Mouse (Mus musculus) adrenal gland, adult 8-10 months (tissue): ENCODE data around the gene Ino80d. TPM values are rescaled to one million over a fixed set of nuclear protein-coding genes. Genes with fewer than 3 reads are reported as not detected.

Source experiments
- DNase-seq: peaks from one replicate; pipeline ENCODE4 v3.0.0; 2022
- total RNA-seq, 4 experiments: library from RNA; stranded (reverse); gene quantifications; 2 replicates each; pipeline ENCODE4 v1.2.4; 2022

Ino80d gene
- total RNA-seq, 4 experiments from 2014 or later = 27.2 to 40.6 (median 31.4) TPM

DNA sequence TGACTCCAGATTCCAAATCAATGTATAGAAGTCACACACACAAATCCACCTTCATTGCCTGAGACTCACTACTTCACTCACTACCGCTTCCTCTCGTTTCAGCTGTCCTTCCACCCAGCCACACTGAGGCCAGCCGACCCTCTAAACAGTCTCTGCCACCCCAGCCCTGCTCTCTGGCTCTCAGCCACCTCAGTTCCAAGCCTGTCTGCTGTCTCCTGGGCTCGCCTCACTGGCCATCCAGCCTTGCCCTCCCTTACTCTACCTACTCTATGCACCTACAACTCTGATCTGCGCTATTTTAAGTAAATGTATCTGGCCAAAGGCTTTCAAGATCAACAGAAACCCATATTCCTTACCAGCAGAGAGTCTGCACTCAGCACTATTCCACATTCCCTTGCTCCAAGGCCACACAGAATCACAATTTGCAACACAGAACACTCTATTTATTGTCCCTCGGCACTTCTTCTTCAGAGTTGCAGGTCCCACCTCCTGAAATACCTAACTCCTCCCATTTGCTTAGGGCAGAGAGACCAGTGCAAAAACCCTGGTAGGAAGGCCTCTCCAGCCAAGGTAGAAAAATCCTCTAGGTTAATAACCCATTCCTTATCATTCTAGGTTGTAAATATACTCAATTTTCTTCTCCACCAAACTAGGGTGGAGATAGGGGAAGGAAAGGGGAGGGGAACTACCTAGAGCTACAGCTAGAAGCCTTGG lies 6.7 kb downstream of the Ino80d start:
- DNase-seq = no peak

DNA sequence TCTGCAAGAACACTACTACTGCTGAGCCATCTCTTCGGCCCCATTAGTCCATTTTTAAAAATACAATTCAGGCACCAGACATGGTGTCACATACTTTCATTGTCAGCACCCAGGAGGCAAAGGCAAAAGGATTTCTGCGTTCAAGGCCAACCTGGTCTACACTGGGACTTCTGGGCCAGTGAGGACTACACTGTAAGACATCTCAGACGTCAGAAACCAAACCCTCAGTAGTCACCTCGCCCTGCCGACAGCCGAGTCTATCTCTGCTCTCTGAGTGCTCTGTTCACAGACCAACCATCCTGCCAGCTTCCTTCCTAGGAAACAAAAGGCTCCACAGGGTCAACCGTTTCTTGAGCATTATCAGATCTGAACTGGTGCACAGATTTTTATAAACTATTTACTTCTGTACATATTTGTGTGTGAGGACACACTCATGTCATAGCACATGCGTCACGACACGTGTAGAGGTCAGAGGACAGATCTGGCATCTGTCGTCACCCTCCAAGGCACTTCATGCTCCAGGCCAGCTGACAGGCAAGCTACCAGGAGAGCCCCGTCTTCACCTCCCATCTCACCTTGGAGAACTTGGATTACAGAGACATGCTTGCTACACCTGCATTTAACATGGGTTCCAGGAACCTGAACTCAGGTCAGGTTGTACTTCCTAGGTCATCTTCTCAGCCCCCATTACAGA lies 11.6 kb downstream of the Ino80d start:
- DNase-seq = no peak

DNA sequence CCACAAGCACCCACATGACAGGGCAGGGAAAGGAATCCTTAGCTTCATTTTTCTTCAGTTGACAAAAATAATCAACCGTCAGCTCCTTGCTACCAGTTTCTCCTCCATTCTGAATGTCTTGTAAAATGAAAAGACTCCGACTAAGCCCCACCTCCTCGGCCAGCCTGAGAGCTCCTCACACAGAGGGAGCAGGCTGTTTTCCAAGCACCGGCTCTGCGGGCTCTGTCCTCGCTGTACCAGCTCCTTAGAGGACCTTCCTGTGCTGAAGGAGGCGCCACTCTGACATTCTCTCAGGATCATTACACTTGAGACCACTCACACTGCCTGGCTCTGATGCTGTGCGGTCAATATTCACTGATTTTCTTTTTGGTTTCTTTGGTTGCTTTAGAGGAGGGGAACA lies 14.3 kb downstream of the Ino80d start:
- DNase-seq = no peak

DNA sequence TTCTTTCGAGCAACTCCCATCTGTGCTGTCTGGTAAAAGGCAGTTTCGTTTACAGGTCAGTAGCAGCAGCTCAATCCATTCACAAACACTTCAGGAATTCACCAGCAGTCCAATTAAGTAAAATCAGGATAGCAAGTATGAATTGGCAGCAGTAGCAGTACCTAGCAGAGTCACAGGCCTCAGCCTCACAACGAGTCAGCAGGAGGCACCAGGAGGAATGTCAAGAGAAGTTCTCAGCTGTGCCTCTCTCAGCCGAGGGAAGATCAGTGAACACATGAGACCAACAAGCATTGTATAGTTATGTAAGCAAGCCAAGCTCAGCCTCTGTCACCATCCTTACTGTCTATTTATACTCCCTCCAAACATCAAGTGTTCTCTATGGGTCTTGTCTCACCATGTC lies 15.6 kb downstream of the Ino80d start:
- no peak for DNase-seq

DNA sequence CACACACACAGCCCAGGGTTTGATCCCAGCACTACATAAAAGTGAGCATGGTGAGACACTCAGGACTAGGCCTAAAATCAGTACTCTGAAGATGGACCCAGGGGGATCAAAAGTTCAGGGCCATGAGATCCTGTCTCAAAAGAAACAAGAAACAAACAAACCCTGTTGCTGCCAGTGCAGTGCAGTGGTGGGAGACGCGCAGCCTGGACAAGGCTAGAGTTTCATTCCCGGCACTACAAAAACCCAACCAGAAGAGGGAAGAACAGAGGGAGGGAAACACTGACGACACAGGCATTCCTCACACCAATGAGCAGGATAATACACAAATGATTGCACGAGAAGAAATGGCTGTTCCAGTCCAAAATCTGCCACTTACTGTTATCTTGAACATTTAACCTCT lies 18.4 kb downstream of the Ino80d start:
- no peak for DNase-seq

DNA sequence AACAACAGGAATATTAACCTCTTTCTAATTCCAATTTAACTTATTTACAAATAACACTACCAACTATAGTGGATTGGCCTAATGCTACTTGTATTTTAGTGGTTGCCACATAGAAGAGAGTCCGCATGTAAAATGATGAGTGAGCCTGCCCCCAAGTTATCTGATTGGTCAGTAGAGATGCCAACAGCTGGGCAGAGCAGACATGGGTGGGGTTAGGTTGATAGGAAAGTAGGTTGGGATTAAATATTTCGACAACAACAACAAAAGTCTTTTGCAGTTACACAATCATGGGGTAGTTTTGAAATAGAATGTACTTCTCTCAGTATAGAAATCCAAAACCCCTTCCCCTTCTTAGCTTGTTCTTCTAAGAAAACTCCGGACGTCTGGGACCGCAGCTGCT lies 24.7 kb downstream of the Ino80d start:
- no peak for DNase-seq

DNA sequence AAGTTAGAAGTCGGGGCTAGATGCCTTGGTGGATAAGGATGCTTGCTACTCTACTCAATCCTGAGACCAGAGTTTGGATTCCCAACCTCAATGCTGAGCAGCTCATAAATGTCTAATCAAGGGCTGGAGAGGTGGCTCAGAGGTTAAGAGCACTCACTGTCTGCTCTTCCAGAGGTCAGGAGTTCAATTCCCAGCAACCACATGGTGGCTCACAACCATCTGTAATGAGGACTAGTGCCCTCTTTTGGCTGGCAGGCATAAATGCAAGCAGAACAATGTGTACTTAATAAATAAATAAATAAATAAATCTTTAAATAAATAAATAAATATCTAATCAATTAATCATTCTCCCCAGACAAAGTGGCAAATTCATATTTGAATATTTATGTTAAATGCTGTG lies 25.9 kb downstream of the Ino80d start:
- no peak for DNase-seq

DNA sequence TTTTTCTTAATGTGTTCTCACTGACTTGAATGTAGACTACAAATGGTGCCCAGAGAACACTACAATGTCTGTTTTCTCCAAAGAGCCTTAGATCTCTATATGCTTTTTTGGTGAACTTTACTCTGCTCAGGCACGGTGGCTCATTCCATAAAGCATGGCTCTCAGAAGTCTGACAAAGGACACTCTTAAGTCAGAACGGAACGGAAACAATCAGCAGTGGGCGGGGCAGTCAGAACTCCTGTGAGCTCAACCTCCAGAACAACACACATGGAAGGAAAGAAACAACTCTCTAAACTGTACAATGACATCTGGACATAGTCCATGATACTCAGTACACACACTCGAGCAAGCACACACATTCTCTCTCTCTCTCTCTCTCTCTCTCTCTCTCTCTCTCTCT lies 34.2 kb downstream of the Ino80d start:
- no peak for DNase-seq

DNA sequence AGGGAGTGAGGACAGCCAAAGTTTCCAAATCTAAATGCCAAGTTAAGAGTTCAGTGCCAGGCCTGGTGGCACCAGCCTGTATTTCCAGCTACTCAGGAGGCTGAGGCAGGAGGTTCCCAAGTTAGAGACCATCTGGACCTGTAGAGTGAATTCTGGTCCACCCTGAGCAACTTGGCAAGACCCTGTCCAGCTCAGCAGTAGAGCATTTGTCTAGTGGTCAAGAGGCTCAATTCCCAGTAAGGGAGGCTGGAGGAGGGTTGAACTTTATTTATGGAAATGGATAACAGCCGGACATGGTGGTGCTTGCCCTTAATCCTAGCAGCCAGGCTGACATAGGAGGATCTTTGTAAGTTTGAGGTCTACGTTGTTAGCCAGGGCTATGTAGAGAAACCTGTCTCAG lies 38.1 kb downstream of the Ino80d start:
- no peak for DNase-seq

DNA sequence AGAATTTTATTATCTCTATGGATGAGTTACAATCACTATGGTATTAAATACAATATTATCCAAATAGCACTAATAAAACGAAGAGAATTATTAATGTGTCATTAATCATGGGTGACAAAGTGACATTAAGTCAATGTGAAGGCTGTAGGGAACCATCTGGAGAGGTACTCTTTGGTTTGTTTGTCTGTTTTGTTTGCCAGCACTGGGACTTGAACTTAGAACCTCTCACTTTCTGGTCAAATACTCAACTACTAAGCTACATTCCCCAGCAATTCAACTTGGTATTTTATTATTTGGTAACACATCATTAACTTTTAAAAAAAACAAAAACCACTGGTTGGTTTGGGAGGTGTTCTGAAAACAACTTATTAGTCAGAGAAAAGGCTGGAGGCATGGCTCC lies 43.1 kb downstream of the Ino80d start:
- DNase-seq = no peak

DNA sequence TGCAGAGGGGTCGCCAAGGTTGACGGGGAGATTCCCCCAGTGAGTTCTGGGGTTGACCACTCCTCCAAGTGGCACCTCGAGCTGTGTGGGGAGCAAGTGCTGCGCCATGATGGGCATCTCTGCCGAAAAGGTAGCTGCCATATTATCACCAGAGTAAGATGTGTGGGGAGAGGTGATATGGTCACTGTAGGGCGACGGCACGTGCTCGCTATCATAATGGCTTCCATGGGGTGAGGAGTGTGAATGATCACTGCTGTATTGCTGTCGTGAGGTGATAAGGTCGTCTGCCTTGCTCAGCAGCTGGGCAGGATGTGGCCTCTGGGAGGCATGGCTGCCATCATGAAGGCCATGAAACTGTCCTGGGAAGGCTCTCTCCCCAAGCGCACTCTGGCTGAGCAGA lies 56.1 kb downstream of the Ino80d start:
- DNase-seq = no peak

DNA sequence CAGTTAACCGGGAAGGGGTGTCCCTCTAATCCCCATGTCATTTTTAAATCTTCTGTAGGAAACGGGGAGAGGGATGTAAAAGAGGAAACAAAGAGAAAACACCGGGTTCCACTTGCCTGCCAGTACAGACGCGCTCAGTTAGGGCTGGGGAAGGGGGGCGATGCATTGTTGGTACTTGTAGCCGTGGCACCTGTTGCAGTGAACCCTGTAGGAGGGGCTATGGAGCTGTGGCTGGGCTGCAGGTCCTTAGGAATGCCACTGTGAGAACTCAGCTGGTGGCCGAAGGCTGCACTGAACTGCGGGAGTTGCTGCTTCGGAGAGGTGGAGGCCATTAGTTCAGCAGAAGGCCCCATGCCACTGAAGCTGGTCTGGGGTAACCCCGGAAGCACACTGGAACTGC lies 56.6 kb downstream of the Ino80d start:
- DNase-seq = no peak

DNA sequence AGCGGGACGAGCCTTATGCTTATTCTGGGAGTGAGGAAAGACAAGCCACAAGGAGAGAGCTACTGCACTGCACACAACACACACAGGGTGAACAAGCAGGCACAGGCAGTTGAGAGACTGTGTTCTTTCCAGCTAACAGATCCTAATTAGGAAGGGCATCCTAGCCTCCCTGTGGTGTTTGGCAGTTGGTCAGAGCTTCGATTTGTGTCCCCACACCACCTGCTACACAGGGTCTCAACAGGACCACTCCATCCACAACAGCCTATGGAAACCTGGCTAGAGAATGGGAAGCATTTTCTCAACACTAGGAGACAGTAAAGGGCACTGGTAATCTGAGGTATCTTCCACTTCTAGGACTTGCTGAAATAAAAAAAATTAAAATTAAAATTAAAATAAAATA lies 57.1 kb downstream of the Ino80d start:
- DNase-seq = no peak

DNA sequence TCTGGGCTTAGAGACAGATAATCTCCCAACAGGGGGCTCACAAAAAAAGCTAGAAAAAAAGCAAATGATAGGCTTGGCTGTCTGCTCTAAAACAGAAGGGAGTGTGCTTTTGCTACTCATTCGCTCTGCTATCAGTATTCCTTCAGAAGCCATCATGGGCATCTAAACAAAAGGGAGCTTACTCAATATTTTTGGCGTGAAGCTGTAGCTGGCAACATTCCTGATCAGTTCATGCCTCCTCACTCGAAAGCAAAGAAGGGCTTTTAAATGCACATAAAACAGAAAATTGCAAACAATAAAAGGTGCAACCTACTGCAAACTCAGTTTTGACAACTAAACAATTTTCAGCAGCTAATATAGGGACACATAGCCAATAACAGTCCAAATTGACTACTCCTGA lies 59.1 kb downstream of the Ino80d start:
- no peak for DNase-seq

DNA sequence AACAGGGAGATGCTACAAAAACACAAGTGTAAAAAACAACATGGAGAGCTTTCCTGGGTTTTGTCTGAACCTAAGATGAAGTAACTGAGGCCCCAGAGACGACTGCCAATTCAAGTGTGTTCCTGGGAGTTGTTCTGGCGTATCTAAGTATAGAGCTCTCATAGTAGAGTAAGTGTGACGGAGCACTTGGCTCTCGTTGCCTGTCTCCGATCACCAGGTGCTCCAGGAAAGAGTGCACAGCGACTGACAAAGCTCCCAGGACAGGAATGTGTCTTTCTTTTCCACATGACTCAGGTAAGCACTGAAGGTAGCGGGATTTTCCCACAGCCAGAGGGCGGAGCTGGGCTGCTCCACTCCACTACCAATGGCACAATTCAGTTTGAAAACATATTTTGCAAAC lies 63.6 kb downstream of the Ino80d start:
- DNase-seq = no peak

DNA sequence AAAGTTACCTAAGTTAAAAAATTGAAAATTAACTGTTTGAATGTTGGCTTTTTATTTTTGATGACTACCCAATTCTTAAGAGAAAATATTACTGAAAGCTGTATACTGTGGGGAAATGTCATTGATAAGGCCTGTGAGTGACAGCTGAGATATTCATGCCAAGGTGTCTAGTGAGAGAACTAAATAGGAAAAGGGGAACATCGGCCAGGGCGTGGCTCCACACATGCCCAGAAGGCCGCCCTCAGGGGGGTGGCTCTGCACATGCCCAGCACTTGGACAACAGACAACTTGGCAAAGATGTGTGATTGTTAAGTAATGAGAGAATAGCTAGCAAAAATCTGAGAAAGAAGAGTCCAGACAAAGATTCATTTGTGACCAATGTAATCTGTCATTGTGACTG lies 64.5 kb downstream of the Ino80d start:
- DNase-seq = no peak

DNA sequence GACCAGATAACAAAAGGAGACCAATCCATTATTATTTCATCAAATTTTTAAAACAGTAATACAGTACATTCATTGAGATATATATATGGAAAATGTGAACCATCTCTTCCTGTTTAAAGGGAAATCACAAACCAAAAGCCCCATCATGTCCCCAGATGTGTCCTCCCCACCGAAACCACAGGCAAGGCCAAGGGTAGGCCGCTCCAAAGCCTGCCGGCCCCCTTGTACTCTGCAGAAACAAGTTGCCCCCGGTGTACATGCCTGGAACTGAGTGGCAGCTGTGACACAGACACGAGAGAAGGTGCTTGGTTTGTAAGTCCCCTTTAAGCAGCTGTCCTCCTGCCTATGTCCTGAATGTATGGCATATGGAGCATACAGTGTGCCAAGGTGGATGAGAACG lies 66.5 kb downstream of the Ino80d start:
- DNase-seq = no peak

DNA sequence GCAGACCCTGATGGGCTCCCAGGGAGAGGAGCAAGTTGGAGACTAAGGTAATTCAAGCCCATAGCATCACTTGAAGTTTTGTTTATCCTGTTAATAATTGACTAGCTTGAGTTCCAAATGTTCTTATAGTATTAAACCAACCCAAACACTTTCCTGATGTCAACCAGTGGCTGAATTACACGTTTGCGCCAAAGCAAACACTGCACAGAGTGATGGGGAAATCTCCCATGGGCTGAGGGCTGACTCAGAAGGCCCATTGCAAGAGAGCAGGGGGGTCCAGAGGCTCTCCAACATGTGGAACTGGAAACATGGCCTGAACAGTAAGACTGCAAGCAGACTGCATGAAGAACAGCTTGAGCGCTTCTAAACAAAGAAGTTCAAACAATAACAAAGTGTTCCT lies 81.5 kb downstream of the Ino80d start:
- DNase-seq = no peak

DNA sequence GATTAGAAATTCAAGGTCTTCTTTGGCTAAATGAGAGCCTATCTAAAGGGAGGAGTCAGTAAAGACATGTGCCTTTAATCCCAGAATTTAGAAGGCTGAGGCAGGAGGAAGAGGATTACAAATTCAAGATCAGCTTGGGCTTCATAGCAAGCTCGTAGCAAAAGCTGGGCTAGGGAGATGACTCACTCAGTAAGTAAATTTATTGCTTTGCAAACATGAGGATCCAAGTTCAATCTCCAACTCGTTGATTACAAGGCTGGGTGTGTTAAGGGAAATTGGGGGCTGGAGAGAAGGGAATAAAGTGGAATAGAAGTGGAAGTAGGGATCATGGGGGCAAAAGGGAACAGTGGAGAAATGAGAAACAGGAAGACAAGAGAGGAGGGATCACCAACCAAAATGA lies 94.6 kb downstream of the Ino80d start:
- DNase-seq = no peak

DNA sequence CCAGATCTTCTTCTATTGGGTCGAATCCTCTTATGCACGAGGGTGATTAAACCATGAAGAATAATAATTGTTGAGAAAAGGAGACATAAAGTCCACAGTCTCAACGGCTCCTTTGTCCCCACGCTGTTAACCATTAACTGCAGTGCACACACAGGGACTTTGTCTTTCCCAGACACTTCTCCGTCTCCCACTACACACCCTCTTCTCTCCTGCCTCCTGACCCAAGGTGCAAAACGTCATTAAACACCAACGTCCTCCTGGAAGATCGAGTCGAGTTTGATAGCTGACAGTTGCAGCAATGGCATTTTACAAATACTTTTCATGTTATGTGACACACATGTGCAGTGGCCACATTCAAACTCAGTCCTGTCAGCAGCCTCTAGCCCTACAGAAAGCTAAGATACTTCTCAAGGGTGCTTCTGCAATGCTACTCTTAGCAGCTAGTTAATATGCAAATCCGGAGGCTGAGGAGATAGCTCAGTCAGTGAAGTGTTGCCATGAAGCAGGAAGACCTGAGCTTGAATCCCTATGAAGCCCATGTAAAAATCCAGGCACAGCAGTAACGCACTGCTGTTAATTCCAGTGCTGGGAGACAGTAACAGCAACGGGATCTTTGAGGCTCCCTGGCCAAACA lies 109.3 kb downstream of the Ino80d start:
- no peak for DNase-seq

DNA sequence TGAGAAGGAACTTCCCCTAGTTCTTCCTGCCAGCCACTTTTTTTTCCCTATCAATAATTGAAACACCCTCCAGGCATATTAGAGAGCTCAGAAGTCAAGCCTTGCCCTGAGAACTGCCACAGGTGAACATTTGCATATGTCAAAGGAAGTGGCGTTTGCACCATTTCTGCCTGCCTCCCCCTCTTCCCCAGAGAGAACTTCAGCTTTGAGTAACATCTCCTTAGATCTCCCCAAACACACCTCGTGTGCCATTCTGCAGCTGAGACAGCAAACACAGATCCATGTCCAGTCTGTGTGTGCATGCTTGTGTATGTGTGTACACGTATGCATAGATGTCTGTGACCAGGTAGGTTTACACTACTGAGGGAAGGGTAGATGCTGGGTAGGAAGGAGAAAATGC lies 112.6 kb downstream of the Ino80d start:
- no peak for DNase-seq

DNA sequence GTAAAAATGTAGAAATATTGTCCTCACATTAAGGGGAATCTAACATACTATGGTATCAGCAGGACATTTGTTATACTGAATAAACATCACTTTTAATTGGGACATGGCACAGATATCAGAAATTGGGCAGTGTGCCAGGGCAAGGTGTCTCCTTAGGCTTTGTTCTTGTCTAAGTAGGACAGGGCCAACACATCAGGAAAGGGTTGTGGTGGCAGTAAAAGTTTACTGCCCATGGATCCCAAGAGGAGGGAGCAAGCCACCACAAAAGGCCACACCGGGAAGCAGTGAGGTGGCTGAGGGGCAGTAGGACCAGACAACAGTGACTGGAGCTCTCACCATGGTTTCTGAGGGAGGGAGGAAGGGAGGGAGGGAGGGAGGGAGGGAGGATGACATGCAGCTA lies 121.1 kb downstream of the Ino80d start:
- DNase-seq = no peak

DNA sequence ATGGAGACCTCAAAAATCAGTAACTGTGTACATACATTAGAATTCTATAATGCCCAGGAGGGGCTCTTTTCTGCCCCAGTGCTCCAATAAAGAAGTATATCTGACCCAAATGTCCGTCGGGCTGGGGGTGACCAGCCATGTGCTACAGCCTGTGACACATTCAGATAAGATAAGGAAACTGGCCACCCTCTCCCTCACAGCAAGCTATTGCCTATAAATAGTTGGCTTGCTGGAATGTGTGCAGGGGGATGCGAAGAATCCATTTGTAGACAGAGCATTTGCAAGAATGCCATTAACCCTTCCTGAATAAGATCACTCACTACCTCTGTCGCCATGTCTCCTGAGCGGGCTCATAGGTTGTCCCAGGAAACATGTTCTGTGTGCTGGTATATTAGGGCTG lies 121.8 kb downstream of the Ino80d start:
- no peak for DNase-seq

DNA sequence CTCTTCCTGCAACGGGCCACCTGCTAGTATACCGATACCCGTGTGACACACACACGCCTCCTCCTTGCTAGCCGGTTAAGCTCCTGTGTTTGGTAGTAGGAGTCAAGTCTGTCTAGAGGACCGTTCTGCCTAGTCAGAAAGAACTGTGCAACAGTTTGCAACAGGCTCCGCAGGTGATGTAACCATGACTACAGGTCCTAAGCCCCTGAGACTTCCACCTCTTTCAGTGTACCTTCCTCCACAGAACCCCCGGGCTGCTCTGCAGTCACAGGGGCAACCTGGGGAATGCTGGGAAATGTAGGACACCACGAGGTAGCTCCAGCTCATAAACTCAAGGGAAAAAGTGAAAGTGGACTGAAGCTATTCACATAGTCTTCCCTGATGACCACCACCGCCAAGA lies 123.4 kb downstream of the Ino80d start:
- DNase-seq = no peak
